Mouse (Mus musculus): ENCODE measurements at regions not wholly inside any gene's neighbourhood (a gene's known extent, or its start where the extent isn't known, plus 50 kb on each side); places are given as distances from the start of the nearest gene placed in this dataset.

GRCm38 (mm10) chr2:12614345-12614744 is 195.1 kb upstream of the Mindy3 start:
- TF ChIP-seq CTCF (conservative IDR thresholded peaks at IDR 0.05 in 1 of 2, IDR thresholded peaks at IDR 0.05 in 1 of 2; ENCODE audit: low read depth in 2 of 2, low read length in 2 of 2) (no peak), CHD2 (IDR thresholded peaks at IDR 0.05; ENCODE audit: low read length) (no peak), EP300 (IDR thresholded peaks at IDR 0.05; ENCODE audit: low read length) (no peak), IRF4 (IDR thresholded peaks at IDR 0.05; ENCODE audit: low read depth, low read length) (no peak), ZNF384 (IDR thresholded peaks at IDR 0.05; ENCODE audit: low read depth, low read length) (no peak), E2F4 (IDR thresholded peaks at IDR 0.05; ENCODE audit: insufficient replicate concordance, low read depth, low read length) (no peak), NRF1 (IDR thresholded peaks at IDR 0.05; ENCODE audit: low read depth, low read length) (no peak), POLR2AphosphoS2 (IDR thresholded peaks at IDR 0.05; ENCODE audit: low read depth, low read length) (no peak), USF1 (IDR thresholded peaks at IDR 0.05; ENCODE audit: low read depth, low read length) (no peak), HCFC1 (IDR thresholded peaks at IDR 0.05; ENCODE audit: low read depth, low read length) (no peak), UBTF (IDR thresholded peaks at IDR 0.05; ENCODE audit: low read depth, low read length) (no peak)

Measured in CH12.LX (cell line).